Mouse (Mus musculus) intestine, embryonic 14.5 days (tissue): ENCODE data around the gene Acot3. TPM values are rescaled to one million over a fixed set of nuclear protein-coding genes. Genes with fewer than 3 reads are reported as not detected.
A peak's percentile ranks its signal among the peaks of the same experiment; 100 is the strongest.
"Not testable (repeated sequence)": the region's sequence is repeated elsewhere in the genome, so short reads cannot be mapped to it uniquely, and the experiment has no call there.

Experiments
- ATAC-seq: fragments of 200-750 bp; cut with Nextera tagmentation; replicated peaks from 2 replicates; pipeline ENCODE4 v1.8.0; 2017; ENCODE audit warnings: low read depth, moderate number of reproducible peaks, moderate TSS enrichment, moderate library complexity; ENCODE audit not compliant: low FRiP score, low TSS enrichment
- DNase-seq: peaks from one replicate; pipeline ENCODE4 v3.0.0-alpha.2; 2018; ENCODE audit warnings: low spot score
- H3K27ac ChIP-seq: fragments of 300-500 bp; sonication (generic); 2 replicates; pipeline ENCODE4 v1.5.1; 2014; ENCODE audit warnings: low read depth, mild to moderate bottlenecking, control low read depth
- H3K27me3 ChIP-seq: fragments of 300-500 bp; sonication (generic); replicated peaks from 2 replicates; pipeline ENCODE4 v1.6.1; 2014; ENCODE audit warnings: low read length, control low read depth; ENCODE audit not compliant: control insufficient read depth, insufficient read depth
- H3K36me3 ChIP-seq: fragments of 300-500 bp; sonication (generic); 2 replicates; pipeline ENCODE4 v1.6.1; 2014; ENCODE audit warnings: low read length, control low read depth; ENCODE audit not compliant: control insufficient read depth, insufficient read depth
- H3K4me1 ChIP-seq: fragments of 300-500 bp; sonication (generic); replicated peaks from 2 replicates; pipeline ENCODE4 v1.6.1; 2014; ENCODE audit warnings: low read length, control low read depth, mixed read lengths; ENCODE audit not compliant: control insufficient read depth, insufficient read depth
- H3K4me2 ChIP-seq: fragments of 300-500 bp; sonication (generic); 2 replicates; pipeline ENCODE4 v1.6.1; 2014; ENCODE audit warnings: low read length
- H3K4me3 ChIP-seq: fragments of 300-500 bp; sonication (generic); 2 replicates; pipeline ENCODE4 v1.5.1; 2014; ENCODE audit warnings: low read depth, low read length, control low read depth, mixed read lengths
- H3K9ac ChIP-seq: fragments of 300-500 bp; sonication (generic); 2 replicates; pipeline ENCODE4 v1.6.1; 2014; ENCODE audit warnings: mild to moderate bottlenecking, low read length
- H3K9me3 ChIP-seq: fragments of 300-500 bp; sonication (generic); 2 replicates; pipeline ENCODE4 v1.6.1; 2016; ENCODE audit warnings: low read length, control low read depth; ENCODE audit not compliant: control insufficient read depth
- WGBS: fragments of 180-500 bp; shearing (Covaris S2); extraction: QIAGEN DNeasy Blood & Tissue Kit; methylation state at CpG from one replicate; pipeline ENCODE4 v1.1.7; 2014; 5-methylcytosine and 5-hydroxymethylcytosine counted together
- polyA plus RNA-seq: library from polyadenylated mRNA; unstranded; fragments of >200 nt; fragmentation: Nextera tagmentation; extraction: Ambion mirVana; gene quantifications from 2 replicates; pipeline ENCODE4 v1.2.1, GENCODE M21; 2014

The Acot3 gene
- polyA plus RNA-seq, 1 experiment from 2014 or later, result 0.68 TPM

DNA sequence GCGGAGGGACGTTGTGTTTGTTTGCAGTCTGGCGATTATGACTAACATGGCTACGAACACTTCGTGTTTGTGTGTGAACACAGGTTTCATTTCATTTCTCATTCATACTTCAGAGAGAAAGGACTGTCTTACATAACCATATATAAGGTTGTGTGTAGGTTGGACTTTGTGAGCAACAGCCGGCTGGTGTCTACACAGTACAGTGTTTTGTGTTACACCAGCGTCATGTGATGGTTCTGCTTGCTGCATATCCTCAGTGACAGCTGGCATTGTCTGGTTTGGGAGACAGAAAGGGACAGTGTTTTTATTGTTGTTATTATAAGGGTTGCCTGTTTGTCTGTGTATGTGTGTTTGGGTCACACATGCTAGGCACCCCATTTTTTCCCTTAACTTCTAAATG is 38.2 kb upstream of the Acot3 start:
- no peaks in the 10 kb centered on the region for H3K9me3 ChIP-seq
- peaks cover 8% of the 10 kb centered on the region; the same call in 1 of the 2 replicates for H3K4me1 ChIP-seq
- ATAC-seq (no peak), DNase-seq (no peak)
- H3K9ac ChIP-seq, result no peak overlapping the region
- no peak overlapping the region for H3K4me3 ChIP-seq
- no peak overlapping the region for H3K4me2 ChIP-seq
- no peak overlapping the region for H3K27ac ChIP-seq
- H3K36me3 ChIP-seq, result peaks cover 9% of the 10 kb centered on the region; the same call in 1 of the 2 replicates
- 91% methylated on average over 7 of the region's 7 CpGs for WGBS
- no peaks in the 10 kb centered on the region for H3K27me3 ChIP-seq

DNA sequence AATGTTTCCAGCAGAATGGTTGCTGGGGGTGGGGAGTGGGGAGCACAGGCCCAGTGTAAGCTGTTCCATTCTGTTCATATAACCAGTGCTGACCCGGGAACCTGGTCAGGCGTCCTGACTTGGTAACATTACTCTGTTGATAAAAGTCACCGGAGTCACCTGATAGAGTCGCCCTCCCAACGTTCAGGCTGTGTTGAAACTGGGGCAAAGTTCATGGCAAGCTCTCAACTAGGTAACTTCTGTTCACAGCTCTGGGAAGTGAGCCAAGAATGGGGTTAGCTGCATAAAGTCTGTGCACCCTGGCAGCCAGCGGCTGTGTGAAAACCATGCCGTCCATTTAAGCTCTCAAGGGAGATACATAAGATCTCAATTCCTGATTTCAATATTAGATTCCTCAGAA is 31.4 kb upstream of the Acot3 start:
- H3K27ac ChIP-seq, H3K4me1 ChIP-seq, H3K9ac ChIP-seq, H3K9me3 ChIP-seq, H3K4me2 ChIP-seq, H3K27me3 ChIP-seq, H3K36me3 ChIP-seq, H3K4me3 ChIP-seq, DNase-seq: not testable (repeated sequence)
- WGBS, result 43% methylated on average over 7 of the region's 7 CpGs
- ATAC-seq, result peak; percentile 69

DNA sequence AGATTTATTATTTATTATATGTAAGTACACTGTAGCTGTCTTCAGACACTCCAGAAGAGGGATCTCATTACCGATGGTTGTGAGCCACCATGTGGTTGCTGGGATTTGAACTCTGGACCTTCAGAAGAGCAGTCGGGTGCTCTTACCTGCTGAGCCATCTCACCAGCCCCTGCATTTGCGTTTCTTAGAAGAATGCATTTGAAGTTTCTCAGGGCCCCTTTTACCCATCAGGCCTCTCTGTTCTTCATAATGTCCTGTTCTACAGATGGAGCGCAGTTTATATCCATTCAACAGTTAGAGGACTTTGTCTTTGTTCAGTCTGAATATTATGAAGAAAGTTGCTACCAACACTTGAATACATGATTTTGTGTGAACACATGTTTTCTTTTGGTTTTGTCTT is 29.7 kb upstream of the Acot3 start:
- not testable (repeated sequence) for ATAC-seq, H3K27ac ChIP-seq, H3K4me2 ChIP-seq, H3K9ac ChIP-seq, H3K27me3 ChIP-seq, DNase-seq, H3K9me3 ChIP-seq, H3K36me3 ChIP-seq, H3K4me3 ChIP-seq, H3K4me1 ChIP-seq
- 91% methylated on average over 4 of the region's 4 CpGs for WGBS

DNA sequence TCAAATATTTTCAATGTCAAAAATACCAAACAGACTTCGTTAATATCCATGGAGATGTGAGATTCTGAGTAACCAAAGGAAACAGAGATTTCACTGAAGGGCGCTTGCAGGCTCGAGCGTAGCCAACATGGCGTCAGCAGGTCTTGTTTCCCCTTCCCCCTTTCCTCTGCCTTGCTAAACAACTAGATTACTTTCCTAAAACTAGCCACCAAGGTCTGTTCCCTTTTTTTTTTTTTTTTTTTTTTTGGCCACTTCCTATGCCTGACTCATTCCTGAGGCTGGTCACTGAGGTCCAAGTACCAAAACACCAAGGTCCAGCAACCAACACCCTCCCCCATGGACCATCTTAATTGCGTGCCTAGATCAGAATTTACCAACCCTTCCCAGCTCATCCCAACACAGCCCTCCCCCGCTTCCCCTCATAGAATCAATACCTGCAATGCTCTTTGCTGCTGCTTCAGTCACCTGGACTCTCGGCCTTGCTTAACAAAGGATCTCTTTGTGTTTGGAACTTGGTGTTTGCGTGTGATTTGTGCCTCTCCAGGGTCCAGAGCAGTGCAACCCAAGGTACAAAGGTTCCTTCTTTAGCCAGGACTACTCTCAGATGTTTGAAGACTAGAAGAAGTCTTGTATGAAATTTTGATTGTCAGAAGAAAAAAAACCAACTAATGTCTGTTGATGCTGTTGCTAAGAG is 28.7 kb upstream of the Acot3 start:
- no peaks in the 10 kb centered on the region for H3K27me3 ChIP-seq
- no peak for DNase-seq

DNA sequence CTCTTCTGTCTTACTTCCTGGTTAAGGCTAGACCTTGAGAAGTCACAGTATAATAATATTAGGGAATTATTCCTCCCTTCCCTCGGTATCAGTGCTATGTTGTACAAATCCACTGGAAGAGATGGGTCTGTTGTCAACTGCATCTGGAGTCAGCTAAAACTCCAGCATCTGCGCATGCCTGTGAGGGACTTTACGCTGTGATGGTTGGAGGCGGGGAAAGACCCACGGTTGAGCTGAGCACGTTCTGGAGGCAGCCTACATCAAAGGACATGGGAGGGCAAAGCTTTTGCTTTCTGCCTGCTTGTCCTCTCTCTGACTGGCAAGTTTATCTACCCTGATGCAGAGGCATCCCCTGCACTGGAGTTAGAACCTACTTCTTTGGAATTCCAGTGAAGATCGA is 26.1 kb upstream of the Acot3 start:
- Histone ChIP-seq H3K4me3 (no peak overlapping the region), H3K27ac (no peak overlapping the region), H3K4me1 (no peaks in the 10 kb centered on the region), H3K9ac (no peak overlapping the region), H3K9me3 (no peaks in the 10 kb centered on the region), H3K27me3 (no peaks in the 10 kb centered on the region), H3K36me3 (no peaks in the 10 kb centered on the region), H3K4me2 (no peak overlapping the region)
- DNase-seq (no peak), ATAC-seq (no peak)
- WGBS, result 84% methylated on average over 7 of the region's 7 CpGs

More for the DNA sequence above, 28.7 kb upstream of the Acot3 start:
- ATAC-seq, result peak; percentile 67; the same call in 1 of the 2 replicates
- Histone ChIP-seq H3K9me3 (no peaks in the 10 kb centered on the region), H3K36me3 (no peaks in the 10 kb centered on the region), H3K27ac (no peak overlapping the region), H3K4me3 (no peak overlapping the region), H3K4me1 (no peaks in the 10 kb centered on the region), H3K9ac (no peak overlapping the region), H3K4me2 (no peak overlapping the region)
- 82% methylated on average over 9 of the region's 9 CpGs for WGBS

DNA sequence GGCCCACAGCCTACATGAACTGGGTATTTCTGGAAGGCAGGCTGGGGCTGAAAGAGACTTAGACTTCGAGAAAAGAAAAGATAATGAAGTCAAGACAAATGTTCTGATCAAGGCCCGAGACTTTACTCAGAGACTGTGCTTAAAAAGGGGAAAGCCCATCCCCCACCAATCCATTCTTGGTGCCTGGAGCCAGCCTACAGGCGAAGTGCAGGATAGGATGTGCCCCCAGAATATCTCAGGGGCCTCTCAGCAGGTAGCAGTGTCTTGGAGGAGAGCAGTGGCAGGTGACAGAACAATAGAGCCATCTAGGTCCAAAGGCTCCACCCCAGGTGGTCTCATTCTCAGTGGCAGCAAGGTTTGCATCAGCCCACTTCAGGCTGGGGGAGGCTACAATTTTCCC is 23.6 kb upstream of the Acot3 start:
- WGBS, result 64% methylated on average over 3 of the region's 3 CpGs
- H3K27me3 ChIP-seq, H3K27ac ChIP-seq, H3K4me2 ChIP-seq, H3K9me3 ChIP-seq, ATAC-seq, DNase-seq, H3K4me3 ChIP-seq, H3K9ac ChIP-seq, H3K4me1 ChIP-seq, H3K36me3 ChIP-seq: not testable (repeated sequence)

DNA sequence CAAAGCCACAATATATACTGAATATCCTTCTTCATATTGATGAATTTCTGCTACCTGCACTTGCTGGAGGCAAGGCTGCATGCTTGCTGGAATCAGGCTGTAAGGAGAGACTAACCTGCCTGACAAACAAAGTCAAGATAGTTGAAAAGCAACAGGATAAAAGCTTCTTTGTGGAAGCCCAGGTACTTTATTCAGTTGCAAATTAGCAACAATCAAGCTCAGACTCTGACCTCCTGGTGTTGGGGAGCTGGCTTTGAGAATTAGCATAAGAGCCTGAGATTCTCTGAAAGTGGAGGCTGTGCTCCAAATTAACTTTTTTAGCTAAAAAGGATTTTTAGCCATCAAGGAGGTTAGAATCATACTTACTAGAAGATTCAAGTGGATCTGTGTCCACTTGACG is 22.9 kb upstream of the Acot3 start:
- H3K4me3 ChIP-seq, H3K4me1 ChIP-seq, H3K9me3 ChIP-seq, H3K36me3 ChIP-seq, H3K9ac ChIP-seq, H3K4me2 ChIP-seq, DNase-seq, H3K27ac ChIP-seq, H3K27me3 ChIP-seq, ATAC-seq: not testable (repeated sequence)
- WGBS, result 98% methylated on average over 1 of the region's 1 CpGs

DNA sequence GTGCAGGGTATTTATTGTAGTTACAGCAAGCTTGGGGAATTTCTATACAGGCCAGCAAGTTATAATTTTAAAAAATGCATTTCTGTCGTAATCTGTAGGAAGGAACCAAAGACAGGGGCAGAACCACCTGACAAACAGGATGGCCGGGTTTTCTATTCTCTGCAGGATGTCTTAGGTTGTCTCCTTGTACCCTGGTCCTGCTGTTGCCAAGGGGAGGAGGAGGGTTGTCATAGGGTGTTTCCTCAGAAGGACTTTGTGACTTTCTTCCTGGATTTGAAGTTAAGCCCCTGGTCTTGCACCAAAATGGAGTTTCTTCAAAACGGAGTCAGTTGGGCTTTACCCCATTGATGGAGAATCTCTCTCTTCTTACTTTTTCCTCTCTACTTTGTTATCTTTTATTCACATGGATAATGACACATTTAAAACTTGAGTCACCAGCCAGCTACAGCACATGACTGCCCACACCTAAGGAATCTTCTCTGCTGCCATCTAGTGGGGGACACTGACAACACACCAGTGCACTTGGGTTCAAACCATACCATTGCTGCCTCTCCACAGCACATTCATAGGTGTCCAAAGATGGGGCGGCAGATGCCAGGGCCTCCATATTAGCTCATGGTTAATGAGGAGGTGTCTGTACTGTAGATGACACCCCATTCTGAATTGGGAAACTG is 21.1 kb upstream of the Acot3 start:
- Histone ChIP-seq H3K4me2 (no peak overlapping the region), H3K9me3 (no peaks in the 10 kb centered on the region), H3K9ac (no peak overlapping the region), H3K4me3 (no peak overlapping the region), H3K4me1 (peaks cover 3% of the 10 kb centered on the region; the same call in 1 of the 2 replicates), H3K27me3 (no peaks in the 10 kb centered on the region), H3K27ac (no peak overlapping the region), H3K36me3 (no peaks in the 10 kb centered on the region)
- WGBS, result 77% methylated on average over 4 of the region's 4 CpGs
- ATAC-seq (peak; percentile 83), DNase-seq (peak; percentile 81)

DNA sequence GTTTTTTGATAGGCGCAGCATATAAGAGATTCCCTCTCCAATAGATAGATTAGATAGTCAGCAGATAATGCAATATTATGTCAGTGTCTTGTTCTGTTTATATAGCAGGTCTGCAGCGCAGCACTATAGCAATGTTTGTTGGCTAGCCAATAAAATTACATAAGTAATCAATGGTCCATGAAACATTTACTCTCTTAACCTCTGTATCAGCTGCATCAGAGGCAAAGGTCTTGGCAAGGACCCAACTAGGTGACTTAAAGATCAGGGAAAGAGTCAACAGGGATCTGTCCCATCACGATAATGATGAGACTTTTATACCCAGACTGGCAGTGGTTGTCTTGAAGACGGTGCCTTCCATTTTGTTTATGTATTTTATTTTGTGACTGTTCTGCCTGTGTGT is 19.1 kb upstream of the Acot3 start:
- no peaks in the 10 kb centered on the region for H3K27me3 ChIP-seq
- ATAC-seq (no peak), DNase-seq (no peak)
- H3K4me2 ChIP-seq, result no peak overlapping the region
- H3K9ac ChIP-seq, result no peak overlapping the region
- H3K4me1 ChIP-seq, result peaks cover 3% of the 10 kb centered on the region; the same call in 1 of the 2 replicates
- no peak overlapping the region for H3K27ac ChIP-seq
- H3K9me3 ChIP-seq, result no peaks in the 10 kb centered on the region
- no peaks in the 10 kb centered on the region for H3K36me3 ChIP-seq
- H3K4me3 ChIP-seq, result no peak overlapping the region
- WGBS, result 83% methylated on average over 4 of the region's 4 CpGs
